Mouse (Mus musculus) neural tube, embryonic 13.5 days (tissue): ENCODE data around the gene Lclat1. TPM values are rescaled to one million over a fixed set of nuclear protein-coding genes. Genes with fewer than 3 reads are reported as not detected.

Experiments
- ATAC-seq: fragments of 200-750 bp; cut with Nextera tagmentation; 2 replicates; pipeline ENCODE4 v1.8.0; 2017; ENCODE audit warnings: low read depth, mild to moderate bottlenecking, moderate TSS enrichment, moderate library complexity
- H3K27ac ChIP-seq: fragments of 300-500 bp; sonication (generic); replicated peaks from 2 replicates; pipeline ENCODE4 v1.5.1; 2015; ENCODE audit warnings: moderate library complexity, mild to moderate bottlenecking, inconsistent platforms
- H3K27me3 ChIP-seq: fragments of 300-500 bp; sonication (generic); 2 replicates; pipeline ENCODE4 v1.6.1; 2015; ENCODE audit warnings: mild to moderate bottlenecking, inconsistent platforms
- H3K36me3 ChIP-seq: fragments of 300-500 bp; sonication (generic); 2 replicates; pipeline ENCODE4 v1.6.1; 2015; ENCODE audit warnings: mild to moderate bottlenecking, inconsistent platforms
- H3K4me1 ChIP-seq: fragments of 300-500 bp; sonication (generic); replicated peaks from 2 replicates; pipeline ENCODE4 v1.6.1; 2015; ENCODE audit warnings: inconsistent platforms
- H3K4me2 ChIP-seq: fragments of 300-500 bp; sonication (generic); 2 replicates; pipeline ENCODE4 v1.6.1; 2015; ENCODE audit warnings: inconsistent platforms, mild to moderate bottlenecking, moderate library complexity
- H3K4me3 ChIP-seq: fragments of 300-500 bp; sonication (generic); 2 replicates; pipeline ENCODE4 v1.5.1; 2015; ENCODE audit warnings: mild to moderate bottlenecking, inconsistent platforms
- H3K9ac ChIP-seq: fragments of 300-500 bp; sonication (generic); 2 replicates; pipeline ENCODE4 v1.6.1; 2015; ENCODE audit warnings: moderate library complexity, mild to moderate bottlenecking, inconsistent platforms
- H3K9me3 ChIP-seq: fragments of 300-500 bp; sonication (generic); 2 replicates; pipeline ENCODE4 v1.6.1; 2016; ENCODE audit warnings: inconsistent platforms
- WGBS: fragments of 180-500 bp; shearing (Covaris S2); methylation state at CpG from one replicate; pipeline ENCODE4 v1.1.7; 2015; 5-methylcytosine and 5-hydroxymethylcytosine counted together
- polyA plus RNA-seq: library from polyadenylated mRNA; unstranded; fragments of >200 nt; fragmentation: Nextera tagmentation; extraction: Ambion mirVana; gene quantifications from 2 replicates; pipeline ENCODE4 v1.2.1, GENCODE M21; 2015

Lclat1 gene
- polyA plus RNA-seq, 1 experiment from 2014 or later, result 10.9 TPM

GRCm38 (mm10) chr17:73194146-73194545 lies 86.4 kb downstream of the Lclat1 start:
- Histone ChIP-seq H3K4me2 (no peak overlapping the region), H3K9me3 (no peaks in the 10 kb centered on the region), H3K27ac (no peak overlapping the region), H3K27me3 (no peaks in the 10 kb centered on the region), H3K4me3 (no peak overlapping the region), H3K36me3 (no peaks in the 10 kb centered on the region), H3K4me1 (no peaks in the 10 kb centered on the region), H3K9ac (no peak overlapping the region)
- WGBS, result 85% methylated on average over 6 of the region's 6 CpGs
- ATAC-seq, result no peak

DNA sequence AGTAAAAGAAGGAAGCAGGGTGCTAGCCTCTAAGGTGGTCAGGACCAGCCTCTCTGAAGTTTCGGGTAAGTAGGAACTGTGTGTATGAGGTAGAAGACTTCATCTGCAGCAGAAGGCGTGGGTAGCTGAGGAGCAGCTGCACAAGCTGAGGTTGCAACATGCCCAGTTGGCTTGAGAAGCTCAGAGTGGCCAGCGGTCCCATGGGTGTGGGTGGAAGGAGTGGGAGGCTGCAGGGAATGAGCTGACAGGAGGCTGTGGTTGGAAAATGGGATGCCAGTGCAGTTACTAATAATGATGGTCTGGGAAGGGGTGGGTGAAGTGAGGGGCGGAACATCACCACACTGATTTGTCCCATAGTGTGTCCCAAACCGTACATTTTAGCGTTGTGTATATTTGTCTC lies 86.8 kb downstream of the Lclat1 start:
- Histone ChIP-seq H3K9ac (no peak overlapping the region), H3K36me3 (no peaks in the 10 kb centered on the region), H3K4me1 (no peaks in the 10 kb centered on the region), H3K4me2 (no peak overlapping the region), H3K27me3 (no peaks in the 10 kb centered on the region), H3K4me3 (no peak overlapping the region), H3K27ac (no peak overlapping the region), H3K9me3 (no peaks in the 10 kb centered on the region)
- 93% methylated on average over 6 of the region's 6 CpGs for WGBS
- no peak for ATAC-seq

DNA sequence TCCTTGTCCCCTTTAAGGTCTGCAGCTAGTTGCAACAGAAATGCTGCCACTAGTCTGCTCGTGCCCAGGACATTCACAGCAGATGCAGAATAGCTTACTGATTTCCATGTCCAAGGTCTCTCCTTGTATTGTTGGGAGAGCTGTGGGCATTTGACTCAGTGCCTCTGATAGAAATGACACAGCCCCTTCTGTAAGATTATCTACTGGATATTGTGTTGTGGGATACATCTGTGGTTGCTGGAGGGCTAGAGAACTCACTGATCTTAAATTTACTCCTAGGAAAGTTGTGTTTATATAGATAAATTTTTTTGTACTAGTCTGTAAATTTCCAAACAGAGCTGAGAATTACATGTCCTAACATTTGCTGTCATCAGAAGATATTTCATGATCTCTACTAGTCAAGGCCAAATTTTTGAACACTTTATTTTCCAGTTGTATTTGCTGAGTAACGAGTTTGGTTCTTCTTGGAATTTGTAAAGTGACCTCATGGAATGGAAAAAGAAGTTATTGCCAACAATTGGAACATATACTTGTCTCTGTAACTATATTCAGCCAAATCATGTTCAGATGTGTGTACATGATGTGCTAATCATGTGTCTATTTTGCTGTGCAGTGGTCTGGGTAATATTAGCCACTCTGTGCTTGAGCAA lies 87.4 kb downstream of the Lclat1 start:
- Histone ChIP-seq H3K4me3 (no peak overlapping the region), H3K4me2 (no peak overlapping the region), H3K36me3 (no peaks in the 10 kb centered on the region), H3K27ac (no peak overlapping the region), H3K9me3 (no peaks in the 10 kb centered on the region), H3K27me3 (no peaks in the 10 kb centered on the region), H3K9ac (no peak overlapping the region), H3K4me1 (no peaks in the 10 kb centered on the region)
- no peak for ATAC-seq
- 83% methylated on average over 2 of the region's 2 CpGs for WGBS

- Histone ChIP-seq H3K9me3 (no peaks in the 10 kb centered on the region), H3K27ac (no peak overlapping the region), H3K4me3 (no peak overlapping the region), H3K9ac (no peak overlapping the region), H3K27me3 (no peaks in the 10 kb centered on the region), H3K4me1 (no peaks in the 10 kb centered on the region), H3K36me3 (no peaks in the 10 kb centered on the region), H3K4me2 (no peak overlapping the region)
- no peak for ATAC-seq
- 97% methylated on average over 1 of the region's 1 CpGs for WGBS
Measured at GRCm38 (mm10) chr17:73196139-73196538, 88.4 kb downstream of the Lclat1 start.

- H3K9me3 ChIP-seq, result 0 out of 2 replicates have a peak, but pooled peaks cover under 1% of the 10 kb centered on the region
- H3K4me1 ChIP-seq, result no peaks in the 10 kb centered on the region
- H3K9ac ChIP-seq, result no peak overlapping the region
- no peak overlapping the region for H3K27ac ChIP-seq
- no peak overlapping the region for H3K4me2 ChIP-seq
- WGBS, result 76% methylated on average over 1 of the region's 1 CpGs
- ATAC-seq, result no peak
- no peaks in the 10 kb centered on the region for H3K27me3 ChIP-seq
- no peak overlapping the region for H3K4me3 ChIP-seq
- H3K36me3 ChIP-seq, result no peaks in the 10 kb centered on the region
Measured at GRCm38 (mm10) chr17:73197724-73198123, 89.9 kb downstream of the Lclat1 start.

DNA sequence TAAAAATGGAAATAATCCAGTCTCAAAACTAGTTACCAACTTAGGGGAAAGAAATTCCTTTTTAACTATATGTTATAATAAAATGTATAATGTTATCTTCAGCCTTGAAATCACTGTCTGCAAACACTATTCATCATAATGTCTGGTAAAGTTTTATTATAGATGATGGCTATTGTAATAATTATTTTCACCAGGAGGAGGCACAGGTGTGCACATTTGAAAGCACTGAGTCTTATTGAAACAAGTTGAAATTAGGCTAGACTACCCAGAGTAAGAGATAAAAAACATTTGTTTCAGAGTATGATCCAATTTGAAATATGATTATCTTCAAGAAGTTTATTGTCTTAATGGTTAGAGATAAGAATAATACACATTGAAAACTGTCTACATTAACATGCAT lies 91.6 kb downstream of the Lclat1 start:
- Histone ChIP-seq H3K27ac (no peak overlapping the region), H3K4me3 (no peak overlapping the region)
- ATAC-seq, result no peak

GRCm38 (mm10) chr17:73200380-73200779 lies 92.6 kb downstream of the Lclat1 start:
- no peak for ATAC-seq
- no peaks in the 10 kb centered on the region for H3K4me1 ChIP-seq
- 59% methylated on average over 1 of the region's 1 CpGs for whole genome bisulfite sequencing
- no peak overlapping the region for H3K9ac ChIP-seq
- H3K4me3 ChIP-seq, result no peak overlapping the region
- H3K27ac ChIP-seq, result no peak overlapping the region
- H3K36me3 ChIP-seq, result no peaks in the 10 kb centered on the region
- no peak overlapping the region for H3K4me2 ChIP-seq
- no peaks in the 10 kb centered on the region for H3K27me3 ChIP-seq
- 0 out of 2 replicates have a peak, but pooled peaks cover 3% of the 10 kb centered on the region for H3K9me3 ChIP-seq

More for the DNA sequence above, 91.6 kb downstream of the Lclat1 start:
- H3K9me3 ChIP-seq, result 0 out of 2 replicates have a peak, but pooled peaks cover 3% of the 10 kb centered on the region
- no peaks in the 10 kb centered on the region for H3K27me3 ChIP-seq
- no peaks in the 10 kb centered on the region for H3K36me3 ChIP-seq
- no peak overlapping the region for H3K9ac ChIP-seq
- no peak overlapping the region for H3K4me2 ChIP-seq
- no peaks in the 10 kb centered on the region for H3K4me1 ChIP-seq

GRCm38 (mm10) chr17:73203642-73204332 lies 96.0 kb downstream of the Lclat1 start:
- H3K4me2 ChIP-seq, result no peak overlapping the region
- 0 out of 2 replicates have a peak, but pooled peaks cover 3% of the 10 kb centered on the region for H3K9me3 ChIP-seq
- no peaks in the 10 kb centered on the region for H3K36me3 ChIP-seq
- no peak overlapping the region for H3K27ac ChIP-seq
- no peak for ATAC-seq
- H3K4me3 ChIP-seq, result no peak overlapping the region
- no peaks in the 10 kb centered on the region for H3K27me3 ChIP-seq
- H3K9ac ChIP-seq, result no peak overlapping the region
- 91% methylated on average over 15 of the region's 15 CpGs for WGBS
- H3K4me1 ChIP-seq, result no peaks in the 10 kb centered on the region

DNA sequence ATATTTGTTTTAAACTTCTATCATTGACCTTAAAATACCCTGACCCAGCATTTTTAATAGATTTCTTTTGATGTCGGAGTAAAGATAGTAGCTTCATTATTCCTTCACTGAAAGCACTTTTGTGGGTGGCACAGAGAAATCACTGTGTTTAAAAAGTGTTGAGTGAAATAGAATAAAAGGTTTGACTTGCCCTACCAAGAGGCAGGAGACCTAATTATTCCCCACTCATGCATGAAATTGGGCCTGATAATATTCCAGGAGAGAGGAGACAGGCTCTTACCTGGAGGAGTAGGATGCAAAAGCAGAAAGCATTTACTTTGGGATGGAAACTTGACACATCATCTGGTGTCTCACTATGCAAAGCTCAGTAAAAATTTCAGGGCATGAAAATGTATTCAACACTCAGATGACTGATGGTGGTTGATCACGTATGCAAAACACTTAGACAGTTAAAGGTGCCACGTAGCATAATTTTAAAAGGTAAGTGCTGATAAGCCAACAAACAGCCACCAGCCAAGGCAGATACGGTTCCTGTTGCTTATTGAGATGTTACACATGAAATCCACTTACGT lies 103.3 kb downstream of the Lclat1 start:
- Histone ChIP-seq H3K9ac (no peak overlapping the region), H3K4me2 (no peak overlapping the region), H3K36me3 (no peaks in the 10 kb centered on the region), H3K27ac (no peak overlapping the region), H3K4me3 (no peak overlapping the region), H3K27me3 (no peaks in the 10 kb centered on the region), H3K9me3 (no peaks in the 10 kb centered on the region), H3K4me1 (no peaks in the 10 kb centered on the region)
- ATAC-seq, result no peak
- 76% methylated on average over 5 of the region's 5 CpGs for WGBS

DNA sequence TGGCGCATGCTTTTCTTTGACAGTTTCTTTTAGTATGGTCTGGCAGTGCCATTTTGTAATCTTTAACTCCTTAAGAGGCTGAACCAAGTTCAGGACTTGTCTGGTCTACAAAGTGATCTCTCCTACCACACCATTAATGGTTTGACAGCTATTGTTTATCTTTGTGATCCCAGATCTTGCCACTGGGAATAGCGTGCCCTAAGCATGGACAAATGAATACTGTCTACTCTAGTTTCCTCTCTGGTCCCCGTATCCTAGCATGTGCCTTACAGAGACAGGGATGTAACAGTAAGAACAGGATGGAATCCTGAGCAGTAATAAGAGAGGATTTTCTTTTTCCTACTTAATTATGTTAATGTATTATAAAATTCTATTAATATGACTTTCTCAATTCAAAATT lies 105.0 kb downstream of the Lclat1 start:
- H3K4me1 ChIP-seq, result no peaks in the 10 kb centered on the region
- 84% methylated on average over 3 of the region's 3 CpGs for WGBS
- no peak overlapping the region for H3K27ac ChIP-seq
- no peaks in the 10 kb centered on the region for H3K27me3 ChIP-seq
- no peak overlapping the region for H3K4me3 ChIP-seq
- no peaks in the 10 kb centered on the region for H3K9me3 ChIP-seq
- no peak for ATAC-seq
- H3K4me2 ChIP-seq, result no peak overlapping the region
- H3K36me3 ChIP-seq, result no peaks in the 10 kb centered on the region
- no peak overlapping the region for H3K9ac ChIP-seq

- H3K4me2 ChIP-seq, result no peak overlapping the region
- H3K4me1 ChIP-seq, result no peaks in the 10 kb centered on the region
- H3K9ac ChIP-seq, result no peak overlapping the region
- no peaks in the 10 kb centered on the region for H3K36me3 ChIP-seq
- H3K4me3 ChIP-seq, result no peak overlapping the region
- 63% methylated on average over 1 of the region's 1 CpGs for WGBS
- H3K27ac ChIP-seq, result no peak overlapping the region
- no peaks in the 10 kb centered on the region for H3K9me3 ChIP-seq
- H3K27me3 ChIP-seq, result no peaks in the 10 kb centered on the region
- no peak for ATAC-seq
Measured at GRCm38 (mm10) chr17:73213187-73213586, 105.4 kb downstream of the Lclat1 start.

DNA sequence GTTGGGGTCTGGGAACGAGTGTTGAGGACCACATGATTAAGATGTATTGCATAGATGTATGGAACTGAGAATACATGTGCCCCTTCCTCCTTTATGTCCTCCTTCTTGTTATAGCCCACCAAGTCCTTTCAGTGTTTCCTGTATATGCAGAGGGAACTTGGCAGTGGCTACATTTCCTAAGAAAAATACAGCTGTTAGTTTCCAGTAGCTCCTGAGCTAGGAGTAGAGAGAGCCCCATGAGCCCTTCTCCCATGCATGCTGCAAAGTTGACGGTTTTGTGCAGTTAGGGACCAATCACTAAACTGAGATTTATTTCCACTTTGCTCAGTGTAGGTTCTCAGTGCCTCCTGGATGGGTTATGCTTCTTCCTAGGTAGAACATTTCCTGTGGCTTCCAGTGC lies 105.9 kb downstream of the Lclat1 start:
- H3K27ac ChIP-seq, result no peak overlapping the region
- H3K36me3 ChIP-seq, result no peaks in the 10 kb centered on the region
- no peaks in the 10 kb centered on the region for H3K27me3 ChIP-seq
- no peak for ATAC-seq
- no peak overlapping the region for H3K4me2 ChIP-seq
- no peak overlapping the region for H3K4me3 ChIP-seq
- H3K4me1 ChIP-seq, result no peaks in the 10 kb centered on the region
- WGBS, result 69% methylated on average over 2 of the region's 2 CpGs
- no peaks in the 10 kb centered on the region for H3K9me3 ChIP-seq
- no peak overlapping the region for H3K9ac ChIP-seq
